Mouse (Mus musculus) cerebellum, adult 2 months (tissue): Measurements from ENCODE around the gene 5031439G07Rik.

Experiments used
- CTCF ChIP-seq: fragments of 200-500 bp; IDR thresholded peaks from 2 replicates; pipeline ENCODE4 v1.5.1; 2011; ENCODE audit warnings: low read depth, mild to moderate bottlenecking, control low read depth, low read length, moderate library complexity, borderline replicate concordance; ENCODE audit not compliant: insufficient read depth
- POLR2A ChIP-seq: fragments of 200-500 bp; IDR thresholded peaks from 2 replicates; pipeline ENCODE4 v1.6.1; 2011; ENCODE audit warnings: low read length, control low read depth, borderline replicate concordance; ENCODE audit not compliant: insufficient read depth

DNA sequence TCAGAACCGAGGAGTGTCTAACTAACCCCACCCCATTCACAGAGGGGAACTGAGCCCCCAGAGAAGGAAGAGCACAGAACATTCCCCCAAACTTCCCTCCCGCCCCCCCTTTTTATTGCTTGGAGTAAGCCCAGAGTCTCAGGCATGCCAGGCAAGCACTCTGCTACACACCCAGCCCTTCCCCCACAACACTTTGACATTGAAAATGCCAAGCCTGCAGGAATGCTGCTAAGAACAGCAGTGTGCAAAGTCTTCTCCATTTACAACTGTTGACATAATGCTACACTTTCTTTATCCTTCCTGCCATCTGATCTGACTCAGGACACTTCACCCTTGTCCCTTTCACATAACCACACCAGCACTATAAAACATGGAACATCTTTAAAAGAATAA, 24.3 kb upstream of the 5031439G07Rik start:
- TF ChIP-seq CTCF (no peak), POLR2A (no peak)
